Mouse (Mus musculus) limb, embryonic 14.5 days (tissue): ENCODE data around the gene Epn1. TPM values are rescaled to one million over a fixed set of nuclear protein-coding genes. Genes with fewer than 3 reads are reported as not detected.
"Not testable (repeated sequence)": the region's sequence is repeated elsewhere in the genome, so short reads cannot be mapped to it uniquely, and the experiment has no call there.

Source experiments
- ATAC-seq: fragments of 200-750 bp; cut with Nextera tagmentation; 2 replicates; pipeline ENCODE4 v1.8.0; 2017; ENCODE audit warnings: low read depth, moderate number of reproducible peaks, moderate TSS enrichment; ENCODE audit not compliant: low FRiP score
- DNase-seq: peaks from one replicate; pipeline ENCODE4 v3.0.0-alpha.2; 2015; ENCODE audit warnings: low spot score
- H3K27ac ChIP-seq: fragments of 300-500 bp; sonication (generic); replicated peaks from 2 replicates; pipeline ENCODE4 v1.5.1; 2014; ENCODE audit warnings: low read depth, mild to moderate bottlenecking, low read length, moderate library complexity, mixed read lengths
- H3K27me3 ChIP-seq: fragments of 300-500 bp; sonication (generic); 2 replicates; pipeline ENCODE4 v1.6.1; 2014; ENCODE audit warnings: low read length, mixed read lengths; ENCODE audit not compliant: control insufficient read depth, insufficient read depth
- H3K36me3 ChIP-seq: fragments of 300-500 bp; sonication (generic); 2 replicates; pipeline ENCODE4 v1.6.1; 2014; ENCODE audit warnings: mild to moderate bottlenecking, low read length, moderate library complexity, mixed read lengths; ENCODE audit not compliant: control insufficient read depth, insufficient read depth
- H3K4me1 ChIP-seq: fragments of 300-500 bp; sonication (generic); 2 replicates; pipeline ENCODE4 v1.6.1; 2014; ENCODE audit warnings: antibody characterized with exemption, low read length, mixed read lengths; ENCODE audit not compliant: control insufficient read depth, insufficient read depth
- H3K4me2 ChIP-seq: fragments of 300-500 bp; sonication (generic); replicated peaks from 2 replicates; pipeline ENCODE4 v1.6.1; 2014; ENCODE audit warnings: low read depth, mild to moderate bottlenecking, low read length, moderate library complexity; ENCODE audit not compliant: severe bottlenecking
- H3K4me3 ChIP-seq: fragments of 300-500 bp; sonication (generic); replicated peaks from 2 replicates; pipeline ENCODE4 v1.5.1; 2014; ENCODE audit warnings: low read length
- H3K9ac ChIP-seq: fragments of 300-500 bp; sonication (generic); 2 replicates; pipeline ENCODE4 v1.6.1; 2014; ENCODE audit warnings: mild to moderate bottlenecking, low read depth, low read length, moderate library complexity; ENCODE audit not compliant: severe bottlenecking
- H3K9me3 ChIP-seq: fragments of 300-500 bp; sonication (generic); 2 replicates; pipeline ENCODE4 v1.6.1; 2016; ENCODE audit warnings: low read length; ENCODE audit not compliant: control insufficient read depth
- POLR2A ChIP-seq: fragments of 200-500 bp; IDR thresholded peaks from 2 replicates; pipeline ENCODE4 v1.8.0; 2012; ENCODE audit warnings: inconsistent platforms, mild to moderate bottlenecking, moderate library complexity, borderline replicate concordance; ENCODE audit not compliant: insufficient read depth, insufficient read length; ENCODE audit errors: extremely low read depth
- WGBS: fragments of 180-500 bp; shearing (Covaris S2); extraction: QIAGEN DNeasy Blood & Tissue Kit; methylation state at CpG from one replicate; pipeline ENCODE4 v1.1.7; 2014; 5-methylcytosine and 5-hydroxymethylcytosine counted together
- polyA plus RNA-seq, 2 experiments: library from polyadenylated mRNA; depleted of rRNA in 1 of 2; stranded (reverse) in 1 of 2; unstranded in 1 of 2; fragments of >200 nt; fragmentation: Nextera tagmentation in 1 of 2; extraction: Ambion mirVana in 1 of 2; gene quantifications; 2 replicates each; pipeline versions ENCODE4 v1.2.1 to v1.2.3; 2012 to 2014

Epn1 gene
- polyA plus RNA-seq, 2 experiments, result 69.1 to 119 TPM

DNA sequence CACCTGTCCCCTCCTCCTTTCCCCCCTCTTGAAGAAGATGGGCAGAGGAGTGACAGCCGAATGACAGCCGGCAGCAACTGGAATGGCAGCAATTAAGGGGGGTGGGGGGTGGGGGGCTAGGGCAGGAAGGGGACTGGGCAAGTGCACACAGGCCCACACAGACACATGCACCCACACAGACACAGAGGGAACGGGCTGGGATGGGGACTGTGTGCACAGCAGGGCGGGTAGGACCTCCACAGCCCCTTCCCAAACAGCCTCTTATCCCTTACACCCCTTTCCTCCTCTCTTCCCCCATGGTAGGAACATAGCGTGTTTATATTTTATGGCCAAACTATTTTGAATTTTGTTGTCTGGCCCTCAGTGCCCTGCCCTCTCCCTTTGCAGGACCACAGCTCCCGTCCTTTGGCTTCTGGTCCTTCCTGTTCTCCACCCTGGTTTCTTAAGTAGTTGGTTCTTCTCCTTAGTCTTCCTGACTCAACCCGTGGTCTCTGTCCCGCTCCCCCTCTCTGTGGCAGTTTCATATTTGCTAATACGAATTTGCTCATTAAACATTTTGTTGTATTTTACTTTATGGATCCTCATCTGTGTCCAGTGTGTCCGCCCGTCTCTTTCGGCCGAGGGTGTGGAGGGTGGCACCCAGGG is 548 bp upstream of the Epn1 start:
- Histone ChIP-seq H3K9ac (peak overlapping the region; percentile 97; the same call in 1 of the 2 replicates), H3K4me2 (peak overlapping the region; percentile 87), H3K27ac (peak overlapping the region; percentile 90), H3K36me3 (peaks cover 62% of the 10 kb centered on the region), H3K4me3 (peak overlapping the region; percentile 99)
- WGBS, result 38% methylated on average over 7 of the region's 13 CpGs
- peak; percentile 0; the same call in 1 of the 2 replicates for ATAC-seq
- DNase-seq, H3K27me3 ChIP-seq, H3K4me1 ChIP-seq, H3K9me3 ChIP-seq: not testable (repeated sequence)
- TF ChIP-seq POLR2A, result 0 out of 2 replicates have a peak, but pooled peaks have one; percentile 4

DNA sequence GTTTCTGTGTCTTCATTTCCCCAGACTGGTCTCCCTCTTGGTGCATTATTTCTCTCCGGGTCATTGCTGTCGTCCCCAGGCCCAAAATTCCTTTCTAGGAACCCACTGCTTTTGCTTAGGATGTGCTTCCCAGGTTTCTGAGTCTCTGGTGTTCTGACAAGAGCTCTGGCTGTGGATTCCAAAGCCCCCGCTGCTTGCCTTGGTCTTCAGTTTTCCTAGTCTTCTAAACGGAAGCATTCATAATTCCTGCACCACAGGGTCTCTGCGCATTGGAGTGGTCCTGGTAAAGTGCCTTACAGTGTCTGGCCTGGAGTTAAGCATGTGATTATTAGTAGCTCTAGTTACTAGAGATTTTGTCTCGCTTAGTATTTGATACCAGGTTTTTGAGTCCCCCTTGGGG is 780 bp downstream of the Epn1 start:
- Histone ChIP-seq H3K4me3 (peak overlapping the region; percentile 99), H3K4me1 (peaks cover 10% of the 10 kb centered on the region; the same call in 1 of the 2 replicates), H3K4me2 (peak overlapping the region; percentile 87), H3K9me3 (no peaks in the 10 kb centered on the region), H3K9ac (peak overlapping the region; percentile 97), H3K36me3 (peaks cover 54% of the 10 kb centered on the region), H3K27ac (peak overlapping the region; percentile 90), H3K27me3 (no peaks in the 10 kb centered on the region)
- DNase-seq (no peak), ATAC-seq (no peak)
- WGBS, result 7% methylated on average over 6 of the region's 6 CpGs
- TF ChIP-seq POLR2A, result no peak

DNA sequence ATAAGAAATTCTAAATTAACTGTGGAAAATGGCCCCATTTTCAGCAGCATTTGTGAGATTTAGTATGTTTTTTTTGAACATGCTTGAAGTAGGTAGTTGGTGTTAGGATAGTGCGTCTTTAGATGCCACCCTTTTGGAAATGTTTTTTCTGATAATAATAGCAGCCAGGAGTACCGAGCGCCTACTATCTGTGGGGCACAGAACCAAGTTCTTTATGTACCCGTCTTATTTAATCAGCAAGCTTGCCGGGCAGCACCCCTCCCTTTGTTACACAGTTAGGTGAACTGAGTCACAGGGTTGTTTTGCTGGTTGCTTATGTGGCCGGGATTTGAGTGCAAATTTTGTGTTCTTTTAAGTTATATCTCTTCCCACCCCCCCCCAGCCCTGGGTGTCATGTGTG is 1.2 kb downstream of the Epn1 start:
- Histone ChIP-seq H3K4me1 (peaks cover 10% of the 10 kb centered on the region; the same call in 1 of the 2 replicates), H3K9me3 (no peaks in the 10 kb centered on the region), H3K4me3 (peak overlapping the region; percentile 99), H3K36me3 (peaks cover 54% of the 10 kb centered on the region), H3K9ac (peak overlapping the region; percentile 97), H3K27me3 (no peaks in the 10 kb centered on the region), H3K4me2 (peak overlapping the region; percentile 87), H3K27ac (peak overlapping the region; percentile 90; the same call in 1 of the 2 replicates)
- no peak for DNase-seq
- no peak for TF ChIP-seq POLR2A
- no peak for ATAC-seq
- WGBS, result 69% methylated on average over 6 of the region's 6 CpGs

GRCm38 (mm10) chr7:5081939-5082338 is 1.9 kb downstream of the Epn1 start:
- Histone ChIP-seq H3K4me2 (no peak overlapping the region; the same call in 1 of the 2 replicates), H3K4me3 (no peak overlapping the region), H3K27me3 (no peaks in the 10 kb centered on the region), H3K36me3 (peaks cover 52% of the 10 kb centered on the region), H3K9ac (no peak overlapping the region; the same call in 1 of the 2 replicates), H3K4me1 (peaks cover 10% of the 10 kb centered on the region; the same call in 1 of the 2 replicates), H3K9me3 (no peaks in the 10 kb centered on the region), H3K27ac (no peak overlapping the region)
- DNase-seq (no peak), ATAC-seq (no peak)
- no peak for TF ChIP-seq POLR2A
- WGBS, result 96% methylated on average over 2 of the region's 2 CpGs

DNA sequence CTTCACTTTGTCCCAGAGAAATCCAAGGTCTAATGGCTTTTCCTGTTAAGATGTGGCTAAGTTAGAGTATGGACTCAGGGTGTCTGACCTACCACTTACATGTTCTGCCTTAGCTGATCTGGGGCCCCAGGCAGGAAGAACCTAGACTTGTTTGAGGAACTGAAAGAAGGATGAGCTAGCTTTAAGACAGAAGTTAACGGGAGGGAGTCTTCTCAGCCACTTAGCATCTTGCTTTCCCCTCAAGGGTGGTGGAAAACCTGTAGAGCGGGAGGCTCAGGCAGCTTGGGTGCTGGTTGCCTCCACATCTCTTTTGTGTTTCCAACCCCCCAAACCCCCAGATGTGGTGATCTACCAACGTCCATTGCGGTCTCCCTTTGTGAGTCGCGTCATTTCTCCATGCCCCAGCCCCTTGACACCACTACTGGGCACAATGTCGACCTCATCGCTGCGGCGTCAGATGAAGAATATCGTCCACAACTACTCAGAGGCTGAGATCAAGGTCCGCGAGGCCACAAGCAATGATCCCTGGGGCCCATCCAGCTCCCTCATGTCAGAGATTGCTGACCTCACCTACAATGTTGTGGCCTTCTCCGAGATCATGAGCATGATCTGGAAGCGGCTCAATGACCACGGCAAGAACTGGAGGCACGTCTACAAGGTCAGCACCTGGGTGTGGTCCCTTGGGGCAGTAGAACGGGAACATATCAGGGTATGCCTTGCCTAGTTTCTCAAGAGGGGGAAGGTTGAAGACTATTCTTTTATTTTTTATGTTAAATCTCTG is 3.5 kb downstream of the Epn1 start:
- no peak overlapping the region for H3K4me3 ChIP-seq
- 90% methylated on average over 18 of the region's 18 CpGs for WGBS
- H3K9ac ChIP-seq, result no peak overlapping the region
- H3K4me2 ChIP-seq, result no peak overlapping the region
- H3K36me3 ChIP-seq, result peaks cover 42% of the 10 kb centered on the region
- ATAC-seq (no peak), DNase-seq (no peak)
- H3K27ac ChIP-seq, result no peak overlapping the region
- H3K27me3 ChIP-seq, result no peaks in the 10 kb centered on the region
- no peak for TF ChIP-seq POLR2A
- peaks cover 10% of the 10 kb centered on the region; the same call in 1 of the 2 replicates for H3K4me1 ChIP-seq
- H3K9me3 ChIP-seq, result no peaks in the 10 kb centered on the region
